Mouse (Mus musculus) layer of hippocampus, adult 9-11 months (tissue): ENCODE measurements at regions not wholly inside any gene's neighbourhood (a gene's known extent, or its start where the extent isn't known, plus 50 kb on each side); places are given as distances from the start of the nearest gene placed in this dataset.
"Not testable (repeated sequence)": the region's sequence is repeated elsewhere in the genome, so short reads cannot be mapped to it uniquely, and the experiment has no call there.

ENCODE experiments used
- DNase-seq: peaks from one replicate; pipeline ENCODE4 v3.0.0; 2022

- no peak for DNase-seq
Observed at GRCm38 (mm10) chr6:20555320-20555883, 659.9 kb upstream of the Kcnd2 start.

GRCm38 (mm10) chr6:20572621-20573020 lies 642.7 kb upstream of the Kcnd2 start:
- DNase-seq, result no peak

- DNase-seq, result no peak
Observed at GRCm38 (mm10) chr6:20574734-20575133, 640.6 kb upstream of the Kcnd2 start.

- DNase-seq, result no peak
Observed at GRCm38 (mm10) chr6:20598783-20599182, 616.5 kb upstream of the Kcnd2 start.

- DNase-seq, result peak; percentile 71
Observed at GRCm38 (mm10) chr6:20604170-20604569, 611.1 kb upstream of the Kcnd2 start.

GRCm38 (mm10) chr6:20620476-20620875 lies 594.8 kb upstream of the Kcnd2 start:
- no peak for DNase-seq

GRCm38 (mm10) chr6:20626382-20626781 lies 588.9 kb upstream of the Kcnd2 start:
- DNase-seq, result no peak

GRCm38 (mm10) chr6:20627071-20627470 lies 588.2 kb upstream of the Kcnd2 start:
- no peak for DNase-seq

GRCm38 (mm10) chr6:20640301-20640700 lies 575.0 kb upstream of the Kcnd2 start:
- no peak for DNase-seq

GRCm38 (mm10) chr6:20641375-20641774 lies 573.9 kb upstream of the Kcnd2 start:
- DNase-seq, result no peak

GRCm38 (mm10) chr6:20641851-20642250 lies 573.5 kb upstream of the Kcnd2 start:
- no peak for DNase-seq

GRCm38 (mm10) chr6:20657042-20657441 lies 558.3 kb upstream of the Kcnd2 start:
- DNase-seq, result no peak

GRCm38 (mm10) chr6:20673219-20673618 lies 542.1 kb upstream of the Kcnd2 start:
- no peak for DNase-seq

GRCm38 (mm10) chr6:20686447-20687238 lies 528.7 kb upstream of the Kcnd2 start:
- DNase-seq, result not testable (repeated sequence)

- not testable (repeated sequence) for DNase-seq
Observed at GRCm38 (mm10) chr6:20687239-20687575, 528.1 kb upstream of the Kcnd2 start.

- no peak for DNase-seq
Observed at GRCm38 (mm10) chr6:20725948-20726347, 489.4 kb upstream of the Kcnd2 start.

- no peak for DNase-seq
Observed at GRCm38 (mm10) chr6:20739095-20739494, 476.2 kb upstream of the Kcnd2 start.

- DNase-seq, result no peak
Observed at GRCm38 (mm10) chr6:20740406-20740805, 474.9 kb upstream of the Kcnd2 start.

GRCm38 (mm10) chr6:20741240-20741639 lies 474.1 kb upstream of the Kcnd2 start:
- no peak for DNase-seq

- DNase-seq, result peak; percentile 2
Observed at GRCm38 (mm10) chr6:20757240-20757639, 458.1 kb upstream of the Kcnd2 start.

- DNase-seq, result no peak
Observed at GRCm38 (mm10) chr6:20761300-20761699, 454.0 kb upstream of the Kcnd2 start.

- DNase-seq, result no peak
Observed at GRCm38 (mm10) chr6:20775872-20776271, 439.4 kb upstream of the Kcnd2 start.
